ENCODE assay signal across 16 mouse cellular contexts in the genomic region with DNA sequence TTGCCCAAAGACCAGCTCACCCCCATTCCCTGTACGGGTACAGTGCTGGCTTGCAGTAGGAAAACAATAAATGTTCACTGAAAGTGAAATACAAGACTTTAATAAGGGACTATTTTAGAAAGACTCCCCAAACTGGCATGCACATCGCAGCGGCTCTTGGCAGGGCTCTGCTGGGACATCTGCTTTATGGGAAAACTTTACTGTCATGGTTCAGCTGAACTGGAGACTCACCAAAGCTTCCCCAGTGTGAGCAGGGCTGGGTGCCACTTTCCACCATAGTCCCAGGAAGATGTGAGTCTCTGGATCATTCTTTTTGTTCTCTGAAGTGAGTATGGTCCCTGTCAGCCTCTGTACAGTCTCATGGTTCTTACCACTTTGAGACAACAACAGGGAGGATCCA.
DNase-seq lines count a peak whose midpoint lies in the region; ATAC-seq lines count a peak whose summit lies in the region.
"Had no signal": no experiment of that assay in that cellular context is flagged by ENCODE, and none has a peak within 500 bp of the region (broad histone marks: within the 10 kb centered on the region; RNA-seq: fewer than 3 reads in every experiment).

No protein-coding gene starts in this region.

- no peak; the same call in 1 of the 2 replicates for ATAC-seq in embryonic facial prominence, embryonic 15.5 days (ENCODE audit: insufficient number of reproducible peaks, low FRiP score, low TSS enrichment, low read depth)
- ATAC-seq: forebrain, postnatal 0 days; liver, embryonic 12.5 days; Patski had no signal

- no peak for DNase-seq in embryonic facial prominence, embryonic 10.5 days (ENCODE audit: low spot score)
- peak; percentile 22 for DNase-seq in layer of hippocampus, adult 11-12 months (ENCODE audit: low spot score)
- no peak for DNase-seq in layer of hippocampus, adult 9-10 months (ENCODE audit: low spot score)
- DNase-seq in cerebellum, adult 8-10 months = peak; percentile 12
- DNase-seq in limb, embryonic 10.5 days (ENCODE audit: low spot score) = no peak
- DNase-seq in urinary bladder, postnatal 4 days (ENCODE audit: low spot score in 2 of 2) = no peak
- DNase-seq in left cerebral cortex, adult 8-10 months (ENCODE audit: low spot score in 2 of 2) = no peak
- DNase-seq: adrenal gland, postnatal 36 days; embryo, embryonic 11 days; forebrain, postnatal 0 days; kidney, adult 8-10 months had no signal

- no peaks in the 10 kb centered on the region for H3K9me3 ChIP-seq in embryonic facial prominence, embryonic 15.5 days (replicated peaks)
- H3K9me3 ChIP-seq in embryonic facial prominence, embryonic 10.5 days = no peaks in the 10 kb centered on the region
- H3K9me3 ChIP-seq in limb, embryonic 10.5 days (replicated peaks) = no peaks in the 10 kb centered on the region
- H3K9me3 ChIP-seq: hindbrain, embryonic 15.5 days; liver, embryonic 12.5 days had no signal

- WGBS in embryonic facial prominence, embryonic 15.5 days = 58% methylated on average over 3 of the region's 3 CpGs
- WGBS in embryonic facial prominence, embryonic 10.5 days = 85% methylated on average over 3 of the region's 3 CpGs
- WGBS in limb, embryonic 10.5 days = 93% methylated on average over 3 of the region's 3 CpGs

- H3K4me3 ChIP-seq in embryonic facial prominence, embryonic 15.5 days (replicated peaks) = no peak overlapping the region
- no peak overlapping the region for H3K4me3 ChIP-seq in embryonic facial prominence, embryonic 10.5 days
- H3K4me3 ChIP-seq in limb, embryonic 10.5 days = no peak overlapping the region
- H3K4me3 ChIP-seq: erythroblast, embryonic 14.5 days; hindbrain, embryonic 15.5 days; liver, embryonic 12.5 days had no signal

- no peak overlapping the region for H3K4me2 ChIP-seq in embryonic facial prominence, embryonic 15.5 days (replicated peaks)
- H3K4me2 ChIP-seq: hindbrain, embryonic 15.5 days; liver, embryonic 12.5 days had no signal

- peaks cover 12% of the 10 kb centered on the region; the same call in 1 of the 2 replicates for H3K4me1 ChIP-seq in embryonic facial prominence, embryonic 15.5 days
- H3K4me1 ChIP-seq in embryonic facial prominence, embryonic 10.5 days = peaks cover 10% of the 10 kb centered on the region
- H3K4me1 ChIP-seq in limb, embryonic 10.5 days = peaks cover 18% of the 10 kb centered on the region
- H3K4me1 ChIP-seq: hindbrain, embryonic 15.5 days; liver, embryonic 12.5 days had no signal

- H3K36me3 ChIP-seq in embryonic facial prominence, embryonic 15.5 days = no peaks in the 10 kb centered on the region
- H3K36me3 ChIP-seq in embryonic facial prominence, embryonic 10.5 days (replicated peaks) = no peaks in the 10 kb centered on the region
- H3K36me3 ChIP-seq in limb, embryonic 10.5 days = no peaks in the 10 kb centered on the region
- H3K36me3 ChIP-seq: hindbrain, embryonic 15.5 days; liver, embryonic 12.5 days had no signal

- H3K27me3 ChIP-seq in embryonic facial prominence, embryonic 15.5 days = no peaks in the 10 kb centered on the region
- H3K27me3 ChIP-seq in embryonic facial prominence, embryonic 10.5 days (replicated peaks; ENCODE audit: low read depth, poor library complexity, severe bottlenecking) = 0 out of 2 replicates have a peak, but pooled peaks cover 4% of the 10 kb centered on the region
- no peaks in the 10 kb centered on the region for H3K27me3 ChIP-seq in limb, embryonic 10.5 days (ENCODE audit: low read depth, poor library complexity, severe bottlenecking)
- H3K27me3 ChIP-seq: liver, embryonic 12.5 days had no signal

- no peak overlapping the region for H3K9ac ChIP-seq in embryonic facial prominence, embryonic 15.5 days
- H3K9ac ChIP-seq: forebrain, postnatal 0 days; hindbrain, embryonic 15.5 days; liver, embryonic 12.5 days had no signal

- H3K27ac ChIP-seq in embryonic facial prominence, embryonic 15.5 days (replicated peaks) = peak overlapping the region; percentile 12; the same call in 1 of the 2 replicates
- no peak overlapping the region for H3K27ac ChIP-seq in embryonic facial prominence, embryonic 10.5 days (replicated peaks)
- H3K27ac ChIP-seq in limb, embryonic 10.5 days = peak overlapping the region; percentile 19; the same call in 1 of the 2 replicates
- H3K27ac ChIP-seq: hindbrain, embryonic 15.5 days; liver, embryonic 12.5 days had no signal

Comparison
In these comparisons a context has a peak if more than half of its experiments do, and no peak if none do; other contexts are left out.
1. DNase-seq: peak in layer of hippocampus, adult 11-12 months (single experiment) and cerebellum, adult 8-10 months (single experiment); none in embryonic facial prominence, embryonic 10.5 days (single experiment), layer of hippocampus, adult 9-10 months (single experiment), limb, embryonic 10.5 days (single experiment), urinary bladder, postnatal 4 days (0 of 2) and left cerebral cortex, adult 8-10 months (0 of 2).